Mouse (Mus musculus) CH12.LX (cell line): ENCODE measurements around the gene Ccdc157. TPM values are rescaled to one million over a fixed set of nuclear protein-coding genes. Genes with fewer than 3 reads are reported as not detected.

Source experiments
- DNase-seq: peaks from one replicate; pipeline ENCODE4 v3.0.0-alpha.2; 2013; ENCODE audit errors: extremely low read depth
- H3K27ac ChIP-seq: 2 replicates; pipeline ENCODE4 v1.5.1; 2012; ENCODE audit warnings: low read depth, mild to moderate bottlenecking, control low read depth, moderate library complexity; ENCODE audit not compliant: insufficient read depth
- H3K27me3 ChIP-seq: replicated peaks from 2 replicates; pipeline ENCODE3; 2012; ENCODE audit warnings: inconsistent platforms
- H3K36me3 ChIP-seq, 2 experiments: replicated peaks in 1 of 2; 2 replicates each; pipeline versions ENCODE3 to v1.6.1; 2012; ENCODE audit warnings: inconsistent platforms in 1 of 2, low read length in 1 of 2, mild to moderate bottlenecking in 1 of 2, mixed read lengths in 1 of 2, moderate library complexity in 1 of 2; ENCODE audit not compliant: control insufficient read depth in 1 of 2, insufficient read depth in 1 of 2
- H3K4me1 ChIP-seq, 2 experiments: 2 replicates each; pipeline ENCODE4 v1.6.1; 2012; ENCODE audit warnings: inconsistent platforms in 1 of 2, moderate library complexity in 1 of 2; ENCODE audit not compliant: insufficient read depth in 2 of 2, control insufficient read depth in 1 of 2
- H3K4me2 ChIP-seq: 2 replicates; pipeline ENCODE4 v1.6.1; 2012; ENCODE audit warnings: low read depth, mild to moderate bottlenecking, control low read depth; ENCODE audit not compliant: poor library complexity, insufficient read depth, severe bottlenecking
- H3K4me3 ChIP-seq, 3 experiments: fragments of 150-350 bp in 1 of 3; sonication (generic) in 1 of 3; replicated peaks in 1 of 3; 2 replicates each; pipeline versions ENCODE3 to v1.5.1; 2011 to 2012; ENCODE audit warnings: low read depth in 2 of 3, low read length in 2 of 3, mild to moderate bottlenecking in 2 of 3, moderate library complexity in 2 of 3, control low read depth in 1 of 3, improper control_type of control experiment in 1 of 3, inconsistent platforms in 1 of 3, mixed read lengths in 1 of 3; ENCODE audit not compliant: poor library complexity in 1 of 3
- H3K79me2 ChIP-seq: replicated peaks from 2 replicates; pipeline ENCODE4 v1.6.1; 2012; ENCODE audit warnings: mild to moderate bottlenecking, moderate library complexity; ENCODE audit not compliant: control insufficient read depth, poor library complexity, insufficient read depth, severe bottlenecking; ENCODE audit errors: extremely low read depth
- H3K9ac ChIP-seq: 2 replicates; pipeline ENCODE4 v1.6.1; 2012; ENCODE audit warnings: low read depth, mild to moderate bottlenecking, control low read depth, moderate library complexity; ENCODE audit not compliant: insufficient read depth
- H3K9me3 ChIP-seq: replicated peaks from 2 replicates; pipeline ENCODE3; 2012; ENCODE audit warnings: low read length, inconsistent platforms, mixed read lengths
- BHLHE40 ChIP-seq: IDR thresholded peaks from 2 replicates; pipeline ENCODE4 v1.6.1; 2011; ENCODE audit warnings: mild to moderate bottlenecking, low read depth, low read length, improper control_type of control experiment
- CHD2 ChIP-seq: IDR thresholded peaks from 2 replicates; pipeline ENCODE4 v1.6.1; 2011; ENCODE audit warnings: low read length, improper control_type of control experiment
- E2F4 ChIP-seq: IDR thresholded peaks from 2 replicates; pipeline ENCODE4 v1.6.1; 2011; ENCODE audit warnings: low read depth, low read length, improper control_type of control experiment; ENCODE audit not compliant: insufficient replicate concordance
- EP300 ChIP-seq: IDR thresholded peaks from 2 replicates; pipeline ENCODE4 v1.6.1; 2011; ENCODE audit warnings: low read length, improper control_type of control experiment
- ETS1 ChIP-seq: conservative IDR thresholded peaks from 2 replicates; pipeline ENCODE4 v1.6.1; 2012; ENCODE audit warnings: low read depth, mild to moderate bottlenecking, inconsistent platforms, low read length, improper control_type of control experiment, moderate library complexity
- GABPA ChIP-seq: IDR thresholded peaks from 2 replicates; pipeline ENCODE4 v1.6.1; 2012; ENCODE audit warnings: low read depth, low read length, improper control_type of control experiment, inconsistent platforms; ENCODE audit not compliant: insufficient replicate concordance
- HCFC1 ChIP-seq: IDR thresholded peaks from 2 replicates; pipeline ENCODE4 v1.6.1; 2012; ENCODE audit warnings: low read depth, mild to moderate bottlenecking, inconsistent platforms, low read length, improper control_type of control experiment
- IRF4 ChIP-seq: IDR thresholded peaks from 2 replicates; pipeline ENCODE4 v1.6.1; 2014; ENCODE audit warnings: low read depth, mild to moderate bottlenecking, inconsistent platforms, low read length, improper control_type of control experiment
- JUN ChIP-seq: IDR thresholded peaks from 2 replicates; pipeline ENCODE4 v1.6.1; 2011; ENCODE audit warnings: low read depth, mild to moderate bottlenecking, low read length, improper control_type of control experiment, moderate library complexity; ENCODE audit not compliant: insufficient read depth
- KAT2A ChIP-seq: IDR thresholded peaks from 2 replicates; pipeline ENCODE4 v1.6.1; 2012; ENCODE audit warnings: low read length, improper control_type of control experiment, inconsistent platforms; ENCODE audit not compliant: insufficient replicate concordance
- MAFK ChIP-seq: IDR thresholded peaks from 2 replicates; pipeline ENCODE4 v1.6.1; 2011; ENCODE audit warnings: low read length, improper control_type of control experiment; ENCODE audit not compliant: insufficient replicate concordance
- MAX ChIP-seq: IDR thresholded peaks from 2 replicates; pipeline ENCODE4 v1.6.1; 2011; ENCODE audit warnings: low read length, improper control_type of control experiment
- MAZ ChIP-seq: IDR thresholded peaks from 2 replicates; pipeline ENCODE4 v1.6.1; 2012; ENCODE audit warnings: low read depth, mild to moderate bottlenecking, inconsistent platforms, low read length, improper control_type of control experiment, moderate library complexity
- MEF2A ChIP-seq: IDR thresholded peaks from 2 replicates; pipeline ENCODE4 v1.6.1; 2014; ENCODE audit warnings: low read depth, mild to moderate bottlenecking, inconsistent platforms, low read length, improper control_type of control experiment, borderline replicate concordance
- NELFE ChIP-seq: IDR thresholded peaks from 2 replicates; pipeline ENCODE4 v1.6.1; 2011; ENCODE audit warnings: low read depth, low read length, improper control_type of control experiment
- NRF1 ChIP-seq: IDR thresholded peaks from 2 replicates; pipeline ENCODE4 v1.6.1; 2014; ENCODE audit warnings: low read depth, mild to moderate bottlenecking, inconsistent platforms, low read length, improper control_type of control experiment, moderate library complexity
- POLR2AphosphoS2 ChIP-seq: IDR thresholded peaks from 2 replicates; pipeline ENCODE4 v1.6.1; 2011; ENCODE audit warnings: low read depth, low read length, improper control_type of control experiment
- RAD21 ChIP-seq: IDR thresholded peaks from 2 replicates; pipeline ENCODE4 v1.6.1; 2011; ENCODE audit warnings: low read depth, mild to moderate bottlenecking, low read length, improper control_type of control experiment, moderate library complexity
- SMC3 ChIP-seq: IDR thresholded peaks from 2 replicates; pipeline ENCODE4 v1.6.1; 2011; ENCODE audit warnings: low read depth, low read length, improper control_type of control experiment
- TBP ChIP-seq: conservative IDR thresholded peaks from 2 replicates; pipeline ENCODE4 v1.6.1; 2011; ENCODE audit warnings: low read depth, low read length, improper control_type of control experiment
- TCF12 ChIP-seq: IDR thresholded peaks from 2 replicates; pipeline ENCODE4 v1.6.1; 2014; ENCODE audit warnings: low read depth, mild to moderate bottlenecking, inconsistent platforms, low read length, improper control_type of control experiment
- UBTF ChIP-seq: IDR thresholded peaks from 2 replicates; pipeline ENCODE4 v1.6.1; 2012; ENCODE audit warnings: low read depth, mild to moderate bottlenecking, inconsistent platforms, low read length, improper control_type of control experiment, moderate library complexity
- USF2 ChIP-seq: conservative IDR thresholded peaks from 2 replicates; pipeline ENCODE4 v1.6.1; 2011; ENCODE audit warnings: low read depth, low read length, improper control_type of control experiment
- ZKSCAN1 ChIP-seq: IDR thresholded peaks from 2 replicates; pipeline ENCODE4 v1.6.1; 2012; ENCODE audit warnings: low read depth, inconsistent platforms, low read length, improper control_type of control experiment, borderline replicate concordance
- ZNF384 ChIP-seq: IDR thresholded peaks from 2 replicates; pipeline ENCODE4 v1.6.1; 2012; ENCODE audit warnings: low read depth, low read length, improper control_type of control experiment, inconsistent platforms
- dilution Hi-C: fragments of 300-500 bp; cut with MboI; formaldehyde crosslinking; loops from 2 replicates; pipeline ENCODE4 v1.14.3; 2020; ENCODE audit warnings: low sequenced_read_pairs; ENCODE audit not compliant: extremely low pct_unique_long_range_greater_than_20kb, extremely low pct_ligation_motif_present
- in situ Hi-C: fragments of 300-500 bp; cut with MboI; formaldehyde crosslinking; loops from 3 replicates; pipeline ENCODE4 v1.14.3; 2019; ENCODE audit warnings: low sequenced_read_pairs, low pct_ligation_motif_present, low pct_unique_long_range_greater_than_20kb, mixed read lengths
- polyA plus RNA-seq: library from polyadenylated mRNA; unstranded; fragments of >175 nt; gene quantifications from 2 replicates; pipeline ENCODE4 v1.2.1, GENCODE M21; 2012; ENCODE audit warnings: low read depth; ENCODE audit not compliant: insufficient read length
- total RNA-seq, 2 experiments: library from RNA; depleted of rRNA; stranded (reverse); fragments of 300-350 nt in 1 of 2; fragments of >200 nt in 1 of 2; gene quantifications; 2 replicates each; pipeline ENCODE4 v1.2.3; 2012 to 2014

Gene Ccdc157
- total and polyA plus RNA-seq, 3 experiments = 2.3 to 4.4 (median 4.0) TPM

DNA sequence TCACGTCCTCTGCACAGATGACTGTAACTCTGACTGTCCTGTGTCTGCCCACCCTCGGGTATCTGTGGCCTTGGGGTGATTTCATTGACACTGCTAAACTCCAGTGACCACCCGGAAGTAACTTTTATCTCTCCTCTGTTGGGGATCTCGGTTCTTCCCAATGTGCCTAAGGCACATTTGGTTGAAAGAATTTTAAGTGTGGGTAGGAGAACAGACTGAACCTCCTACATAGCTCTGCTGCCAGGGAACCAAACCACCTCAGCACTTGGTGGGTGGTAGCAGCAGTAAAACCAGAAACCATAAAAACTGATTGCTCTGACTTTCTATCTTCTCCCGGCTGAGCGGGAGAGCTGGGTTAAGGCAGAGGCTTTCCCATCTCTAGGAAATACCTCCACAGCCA lies 54.6 kb downstream of the Ccdc157 start:
- no peaks in the 10 kb centered on the region for H3K79me2 ChIP-seq
- dilution Hi-C loops = no loop called here

GRCm38 (mm10) chr11:4104989-4105388 lies 55.1 kb downstream of the Ccdc157 start:
- no peaks in the 10 kb centered on the region for H3K27me3 ChIP-seq
- no peaks in the 10 kb centered on the region for H3K79me2 ChIP-seq

More for the DNA sequence above, 54.6 kb downstream of the Ccdc157 start:
- H3K27ac ChIP-seq = no peak overlapping the region
- no peak for DNase-seq
- no peak overlapping the region for H3K4me3 ChIP-seq
- H3K36me3 ChIP-seq = peaks cover 56 to 85% of the 10 kb centered on the region in 2 experiments
- in situ Hi-C loops = no loop called here
- H3K9ac ChIP-seq = no peak overlapping the region
- H3K4me1 ChIP-seq = no peaks in the 10 kb centered on the region
- TF ChIP-seq MAX = no peak
- no peak for TF ChIP-seq SMC3
- TF ChIP-seq USF2 = no peak
- TF ChIP-seq IRF4 = no peak
- TF ChIP-seq ETS1 = no peak
- no peak for TF ChIP-seq NELFE
- no peak for TF ChIP-seq MAFK
- TF ChIP-seq ZNF384 = no peak
- TF ChIP-seq POLR2AphosphoS2 = no peak
- TF ChIP-seq E2F4 = no peak
- TF ChIP-seq, all 38 proteins: peak for 0
- no peaks in the 10 kb centered on the region for H3K9me3 ChIP-seq
- H3K4me2 ChIP-seq = no peak overlapping the region
- H3K27me3 ChIP-seq = no peaks in the 10 kb centered on the region

More at GRCm38 (mm10) chr11:4104989-4105388, 55.1 kb downstream of the Ccdc157 start:
- Histone ChIP-seq H3K36me3 (peaks cover 51 to 83% of the 10 kb centered on the region in 2 experiments), H3K9ac (no peak overlapping the region), H3K4me1 (no peaks in the 10 kb centered on the region), H3K4me3 (no peak overlapping the region), H3K9me3 (no peaks in the 10 kb centered on the region), H3K27ac (no peak overlapping the region), H3K4me2 (no peak overlapping the region)
- TF ChIP-seq E2F4 (no peak), MAZ (no peak), RAD21 (no peak), MEF2A (no peak), NRF1 (no peak), ZKSCAN1 (no peak), JUN (no peak), EP300 (no peak), BHLHE40 (no peak), TBP (no peak), TCF12 (no peak), SMC3 (no peak), GABPA (no peak), ETS1 (no peak), CHD2 (no peak), HCFC1 (no peak), KAT2A (no peak), UBTF (no peak)
- in situ Hi-C loops = no loop called here
- DNase-seq = no peak
- dilution Hi-C loops = no loop called here
